Mouse (Mus musculus): ENCODE data around the gene Ilkap. TPM values are rescaled to one million over a fixed set of nuclear protein-coding genes. Genes with fewer than 3 reads are reported as not detected.

The Ilkap gene
- total and polyA plus RNA-seq, 2 experiments = 32.0 to 50.3 TPM

GRCm38 (mm10) chr1:91434905-91435304, 36.3 kb upstream of the Ilkap start:
- no peaks in the 10 kb centered on the region for H3K27me3 ChIP-seq (ENCODE audit: control insufficient read depth, insufficient read depth, low read length)
- no peak overlapping the region for H3K27ac ChIP-seq (replicated peaks; ENCODE audit: insufficient read depth, low read depth, low read length)
- DNase-seq (ENCODE audit: extremely low read depth, low read depth, low spot score) = no peak
- H3K4me3 ChIP-seq (ENCODE audit: insufficient read depth, low read depth, low read length) = no peak overlapping the region
- no peak for TF ChIP-seq CTCF (IDR thresholded peaks at IDR 0.05; ENCODE audit: low read depth, low read length)
- TF ChIP-seq POLR2A (IDR thresholded peaks at IDR 0.05; ENCODE audit: extremely low read depth, insufficient read depth, low read length) = no peak
- H3K9ac ChIP-seq (ENCODE audit: low read depth, low read length) = no peak overlapping the region
- no peaks in the 10 kb centered on the region for H3K79me2 ChIP-seq (ENCODE audit: control insufficient read depth, insufficient read depth, low read length)
- H3K4me1 ChIP-seq (ENCODE audit: control insufficient read depth, insufficient read depth, low read length) = peaks cover 29% of the 10 kb centered on the region
- peaks cover 37% of the 10 kb centered on the region for H3K36me3 ChIP-seq (ENCODE audit: control insufficient read depth, insufficient read depth, low read length)
- WGBS = 95% methylated on average over 8 of the region's 8 CpGs

- H3K4me3 ChIP-seq (ENCODE audit: insufficient read depth, low read depth, low read length) = no peak overlapping the region
- no peaks in the 10 kb centered on the region for H3K79me2 ChIP-seq (ENCODE audit: control insufficient read depth, insufficient read depth, low read length)
- DNase-seq (ENCODE audit: extremely low read depth, low read depth, low spot score) = no peak
- H3K4me1 ChIP-seq (ENCODE audit: control insufficient read depth, insufficient read depth, low read length) = peaks cover 3% of the 10 kb centered on the region; the same call in 1 of the 2 replicates
- TF ChIP-seq CTCF (IDR thresholded peaks at IDR 0.05; ENCODE audit: low read depth, low read length) (no peak), POLR2A (IDR thresholded peaks at IDR 0.05; ENCODE audit: extremely low read depth, insufficient read depth, low read length) (no peak)
- H3K27me3 ChIP-seq (ENCODE audit: control insufficient read depth, insufficient read depth, low read length) = no peaks in the 10 kb centered on the region
- 78% methylated on average over 7 of the region's 7 CpGs for WGBS
- H3K36me3 ChIP-seq (ENCODE audit: control insufficient read depth, insufficient read depth, low read length) = peaks cover 49% of the 10 kb centered on the region
- no peak overlapping the region for H3K27ac ChIP-seq (replicated peaks; ENCODE audit: insufficient read depth, low read depth, low read length)
- no peak overlapping the region for H3K9ac ChIP-seq (ENCODE audit: low read depth, low read length)
Measured at GRCm38 (mm10) chr1:91430761-91431160, 32.1 kb upstream of the Ilkap start.

- H3K4me1 ChIP-seq (ENCODE audit: control insufficient read depth, insufficient read depth, low read length) = no peaks in the 10 kb centered on the region
- no peak overlapping the region for H3K27ac ChIP-seq (replicated peaks; ENCODE audit: insufficient read depth, low read depth, low read length)
- H3K4me3 ChIP-seq (ENCODE audit: insufficient read depth, low read depth, low read length) = no peak overlapping the region
- peaks cover 46% of the 10 kb centered on the region for H3K36me3 ChIP-seq (ENCODE audit: control insufficient read depth, insufficient read depth, low read length)
- H3K79me2 ChIP-seq (ENCODE audit: control insufficient read depth, insufficient read depth, low read length) = no peaks in the 10 kb centered on the region
- WGBS = 93% methylated on average over 10 of the region's 10 CpGs
- TF ChIP-seq CTCF (IDR thresholded peaks at IDR 0.05; ENCODE audit: low read depth, low read length) = no peak
- no peak for TF ChIP-seq POLR2A (IDR thresholded peaks at IDR 0.05; ENCODE audit: extremely low read depth, insufficient read depth, low read length)
- no peak for DNase-seq (ENCODE audit: extremely low read depth, low read depth, low spot score)
- no peak overlapping the region for H3K9ac ChIP-seq (ENCODE audit: low read depth, low read length)
- H3K27me3 ChIP-seq (ENCODE audit: control insufficient read depth, insufficient read depth, low read length) = no peaks in the 10 kb centered on the region
Measured at GRCm38 (mm10) chr1:91429212-91429611, 30.6 kb upstream of the Ilkap start.

- Histone ChIP-seq H3K4me1 (ENCODE audit: control insufficient read depth, insufficient read depth, low read length) (no peaks in the 10 kb centered on the region), H3K9ac (ENCODE audit: low read depth, low read length) (no peak overlapping the region), H3K27ac (replicated peaks; ENCODE audit: insufficient read depth, low read depth, low read length) (no peak overlapping the region), H3K27me3 (ENCODE audit: control insufficient read depth, insufficient read depth, low read length) (no peaks in the 10 kb centered on the region), H3K4me3 (ENCODE audit: insufficient read depth, low read depth, low read length) (no peak overlapping the region), H3K36me3 (ENCODE audit: control insufficient read depth, insufficient read depth, low read length) (peaks cover 42% of the 10 kb centered on the region), H3K79me2 (ENCODE audit: control insufficient read depth, insufficient read depth, low read length) (no peaks in the 10 kb centered on the region)
- peak; percentile 65 for DNase-seq (ENCODE audit: extremely low read depth, low read depth, low spot score)
- WGBS = 42% methylated on average over 4 of the region's 4 CpGs
- no peak for TF ChIP-seq POLR2A (IDR thresholded peaks at IDR 0.05; ENCODE audit: extremely low read depth, insufficient read depth, low read length)
- TF ChIP-seq CTCF (IDR thresholded peaks at IDR 0.05; ENCODE audit: low read depth, low read length) = peak; percentile 90
Measured at GRCm38 (mm10) chr1:91428614-91429013, 30.0 kb upstream of the Ilkap start.

GRCm38 (mm10) chr1:91426397-91426796, 27.8 kb upstream of the Ilkap start:
- Histone ChIP-seq H3K79me2 (ENCODE audit: control insufficient read depth, insufficient read depth, low read length) (no peaks in the 10 kb centered on the region), H3K4me1 (ENCODE audit: control insufficient read depth, insufficient read depth, low read length) (peaks cover 5% of the 10 kb centered on the region; the same call in 1 of the 2 replicates), H3K36me3 (ENCODE audit: control insufficient read depth, insufficient read depth, low read length) (peaks cover 31% of the 10 kb centered on the region), H3K9ac (ENCODE audit: low read depth, low read length) (no peak overlapping the region), H3K27me3 (ENCODE audit: control insufficient read depth, insufficient read depth, low read length) (no peaks in the 10 kb centered on the region), H3K4me3 (ENCODE audit: insufficient read depth, low read depth, low read length) (no peak overlapping the region), H3K27ac (replicated peaks; ENCODE audit: insufficient read depth, low read depth, low read length) (no peak overlapping the region)
- DNase-seq (ENCODE audit: extremely low read depth, low read depth, low spot score) = no peak
- TF ChIP-seq POLR2A (IDR thresholded peaks at IDR 0.05; ENCODE audit: extremely low read depth, insufficient read depth, low read length) (no peak), CTCF (IDR thresholded peaks at IDR 0.05; ENCODE audit: low read depth, low read length) (no peak)
- 80% methylated on average over 9 of the region's 9 CpGs for WGBS

GRCm38 (mm10) chr1:91420601-91421065, 22.0 kb upstream of the Ilkap start:
- 27% methylated on average over 8 of the region's 8 CpGs for WGBS
- Histone ChIP-seq H3K36me3 (ENCODE audit: control insufficient read depth, insufficient read depth, low read length) (peaks cover 18% of the 10 kb centered on the region), H3K4me1 (ENCODE audit: control insufficient read depth, insufficient read depth, low read length) (peaks cover 22% of the 10 kb centered on the region), H3K27me3 (ENCODE audit: control insufficient read depth, insufficient read depth, low read length) (no peaks in the 10 kb centered on the region), H3K9ac (ENCODE audit: low read depth, low read length) (0 out of 2 replicates have a peak overlapping the region, but pooled peaks have one; percentile 2), H3K4me3 (ENCODE audit: insufficient read depth, low read depth, low read length) (no peak overlapping the region), H3K27ac (replicated peaks; ENCODE audit: insufficient read depth, low read depth, low read length) (peak overlapping the region; percentile 92), H3K79me2 (ENCODE audit: control insufficient read depth, insufficient read depth, low read length) (no peaks in the 10 kb centered on the region)
- peak; percentile 91 for DNase-seq (ENCODE audit: extremely low read depth, low read depth, low spot score)
- TF ChIP-seq POLR2A (IDR thresholded peaks at IDR 0.05; ENCODE audit: extremely low read depth, insufficient read depth, low read length) (no peak), CTCF (IDR thresholded peaks at IDR 0.05; ENCODE audit: low read depth, low read length) (no peak)
